Mouse (Mus musculus) G1E (cell line): ENCODE data around the gene St6galnac3. TPM values are rescaled to one million over a fixed set of nuclear protein-coding genes. Genes with fewer than 3 reads are reported as not detected.

Experiments used
- ATAC-seq: 2 replicates; pipeline ENCODE4 v1.8.0; 2016; ENCODE audit warnings: mild to moderate bottlenecking; ENCODE audit not compliant: insufficient number of reproducible peaks, poor library complexity, low FRiP score, severe bottlenecking; ENCODE audit errors: extremely low read depth
- DNase-seq: peaks from one replicate; pipeline ENCODE4 v3.0.0; 2012; ENCODE audit warnings: low spot score
- H3K27me3 ChIP-seq: 2 replicates; pipeline ENCODE4 v1.6.1; 2012; ENCODE audit warnings: mild to moderate bottlenecking, low read length, inconsistent platforms; ENCODE audit not compliant: insufficient read depth
- H3K36me3 ChIP-seq: replicated peaks from 2 replicates; pipeline ENCODE3; 2012; ENCODE audit warnings: mild to moderate bottlenecking, inconsistent platforms
- H3K4me1 ChIP-seq: 2 replicates; pipeline ENCODE4 v1.6.1; 2012; ENCODE audit warnings: low read depth, low read length, inconsistent platforms, mixed read lengths; ENCODE audit not compliant: insufficient read depth
- H3K4me3 ChIP-seq: 2 replicates; pipeline ENCODE4 v1.5.1; 2012; ENCODE audit warnings: low read depth, mild to moderate bottlenecking, inconsistent platforms, low read length, moderate library complexity, mixed read lengths
- H3K9me3 ChIP-seq: replicated peaks from 2 replicates; pipeline ENCODE4 v1.6.1; 2012; ENCODE audit warnings: inconsistent platforms
- CTCF ChIP-seq: IDR thresholded peaks from 2 replicates; pipeline ENCODE4 v1.5.1; 2012; ENCODE audit warnings: low read depth, low read length, inconsistent platforms, mixed read lengths
- GATA1 ChIP-seq: IDR thresholded peaks from 2 replicates; pipeline ENCODE4 v1.6.1; 2012; ENCODE audit warnings: borderline replicate concordance, low read length, inconsistent platforms, mixed read lengths
- GATA2 ChIP-seq: IDR thresholded peaks from 2 replicates; pipeline ENCODE4 v1.6.1; 2012; ENCODE audit warnings: low read depth, low read length, inconsistent platforms, borderline replicate concordance
- POLR2AphosphoS5 ChIP-seq: IDR thresholded peaks from 2 replicates; pipeline ENCODE4 v1.6.1; 2012; ENCODE audit warnings: low read depth, low read length, inconsistent platforms; ENCODE audit not compliant: insufficient replicate concordance
- TAL1 ChIP-seq: conservative IDR thresholded peaks from 2 replicates; pipeline ENCODE4 v1.6.1; 2012; ENCODE audit warnings: low read depth, low read length, inconsistent platforms, mixed read lengths
- polyA plus RNA-seq: library from polyadenylated mRNA; stranded (reverse); fragments of >175 nt; gene quantifications from 2 replicates; pipeline ENCODE4 v1.2.3, GENCODE M21; 2012
- total RNA-seq, 2 experiments: library from RNA; stranded (forward) in 1 of 2; stranded (reverse) in 1 of 2; fragments of 200-1000 nt in 1 of 2; fragments of >200 nt in 1 of 2; fragmentation: Nextera tagmentation in 1 of 2; gene quantifications; 2 replicates each; pipeline ENCODE4 v1.2.3; 2014 to 2017

The St6galnac3 gene
- total and polyA plus RNA-seq, 3 experiments: 1.3 to 62.8 (median 45.7) TPM

- TF ChIP-seq POLR2AphosphoS5: no peak
- no peak for TF ChIP-seq GATA1
- TF ChIP-seq GATA2: no peak
- TF ChIP-seq TAL1: no peak
- no peak for TF ChIP-seq CTCF
- no peak for ATAC-seq
- peaks cover 46% of the 10 kb centered on the region for H3K36me3 ChIP-seq
These were observed 119.7 kb downstream of the St6galnac3 start for GRCm38 (mm10) chr3:153605089-153605766.

GRCm38 (mm10) chr3:153599179-153599578 is 125.8 kb downstream of the St6galnac3 start:
- no peaks in the 10 kb centered on the region for H3K9me3 ChIP-seq
- TF ChIP-seq TAL1 (0 out of 2 replicates have a peak, but pooled peaks have one; percentile 26), POLR2AphosphoS5 (no peak), CTCF (no peak), GATA1 (no peak), GATA2 (no peak)
- no peak overlapping the region for H3K4me3 ChIP-seq
- H3K4me1 ChIP-seq: peaks cover 14% of the 10 kb centered on the region
- no peaks in the 10 kb centered on the region for H3K27me3 ChIP-seq
- ATAC-seq (peak; percentile 73), DNase-seq (no peak)
- peaks cover 44% of the 10 kb centered on the region for H3K36me3 ChIP-seq

More at GRCm38 (mm10) chr3:153605089-153605766, 119.7 kb downstream of the St6galnac3 start:
- Histone ChIP-seq H3K4me3 (no peak overlapping the region), H3K27me3 (no peaks in the 10 kb centered on the region), H3K9me3 (no peaks in the 10 kb centered on the region), H3K4me1 (no peaks in the 10 kb centered on the region; the same call in 1 of the 2 replicates)
- no peak for DNase-seq

- ATAC-seq (no peak), DNase-seq (no peak)
- H3K9me3 ChIP-seq: no peaks in the 10 kb centered on the region
- peaks cover 48% of the 10 kb centered on the region for H3K36me3 ChIP-seq
- no peaks in the 10 kb centered on the region for H3K27me3 ChIP-seq
- TF ChIP-seq GATA1: no peak
- H3K4me1 ChIP-seq: peaks cover 14% of the 10 kb centered on the region
- no peak overlapping the region for H3K4me3 ChIP-seq
These were observed 126.3 kb downstream of the St6galnac3 start for GRCm38 (mm10) chr3:153598631-153599030.

GRCm38 (mm10) chr3:153594531-153594930 is 130.4 kb downstream of the St6galnac3 start:
- Histone ChIP-seq H3K9me3 (no peaks in the 10 kb centered on the region), H3K4me1 (peaks cover 11% of the 10 kb centered on the region), H3K27me3 (no peaks in the 10 kb centered on the region), H3K36me3 (peaks cover 59% of the 10 kb centered on the region), H3K4me3 (no peak overlapping the region)
- TF ChIP-seq CTCF: no peak
- TF ChIP-seq TAL1: no peak
- no peak for TF ChIP-seq POLR2AphosphoS5
- TF ChIP-seq GATA1: no peak
- no peak for TF ChIP-seq GATA2
- ATAC-seq (no peak), DNase-seq (no peak)

GRCm38 (mm10) chr3:153593978-153594377 is 131.0 kb downstream of the St6galnac3 start:
- peaks cover 5% of the 10 kb centered on the region for H3K4me1 ChIP-seq
- no peak for TF ChIP-seq GATA1
- no peak for TF ChIP-seq GATA2
- no peak for TF ChIP-seq TAL1
- TF ChIP-seq CTCF: no peak
- TF ChIP-seq POLR2AphosphoS5: no peak
- no peaks in the 10 kb centered on the region for H3K27me3 ChIP-seq
- ATAC-seq (no peak), DNase-seq (no peak)
- H3K36me3 ChIP-seq: peaks cover 61% of the 10 kb centered on the region
- no peak overlapping the region for H3K4me3 ChIP-seq
- no peaks in the 10 kb centered on the region for H3K9me3 ChIP-seq

GRCm38 (mm10) chr3:153593103-153593502 is 131.9 kb downstream of the St6galnac3 start:
- DNase-seq: no peak

More at GRCm38 (mm10) chr3:153593103-153593502, 131.9 kb downstream of the St6galnac3 start:
- no peak for ATAC-seq
- H3K4me1 ChIP-seq: no peaks in the 10 kb centered on the region; the same call in 1 of the 2 replicates
- TF ChIP-seq CTCF (no peak), GATA2 (no peak), GATA1 (no peak), POLR2AphosphoS5 (no peak), TAL1 (no peak)
- H3K36me3 ChIP-seq: peaks cover 57% of the 10 kb centered on the region
- no peaks in the 10 kb centered on the region for H3K9me3 ChIP-seq
- no peak overlapping the region for H3K4me3 ChIP-seq
- H3K27me3 ChIP-seq: no peaks in the 10 kb centered on the region
